Comparison of ENCODE assay signal across 8 mouse cellular contexts in genomic region chr12:108327889-108328491, GRCm38 (mm10). TPM values are rescaled to one million over a fixed set of nuclear protein-coding genes. Genes with fewer than 3 reads are reported as not detected.
DNase-seq lines count a peak whose midpoint lies in the region; ATAC-seq and TF ChIP-seq lines count a peak whose summit lies in the region.

No protein-coding gene starts in this region.

- H3K27me3 ChIP-seq in hindbrain, embryonic 13.5 days = peaks cover 40% of the 10 kb centered on the region
- H3K27me3 ChIP-seq in limb, embryonic 10.5 days (ENCODE audit: low read depth, poor library complexity, severe bottlenecking) = peaks cover 80% of the 10 kb centered on the region

- no peak for TF ChIP-seq CTCF in olfactory bulb, adult 2 months (IDR thresholded peaks at IDR 0.05; ENCODE audit: insufficient read depth, low read depth, low read length)

- H3K4me2 ChIP-seq in hindbrain, embryonic 13.5 days = peak overlapping the region; percentile 74

- peak; percentile 51 for DNase-seq in adrenal gland, postnatal 10 days
- no peak for DNase-seq in adrenal gland, adult 18-20 months (ENCODE audit: low spot score in 2 of 2)
- DNase-seq in thymus, postnatal 0 days (ENCODE audit: low spot score) = peak; percentile 13
- DNase-seq in thymus, postnatal 25 days = no peak
- peak; percentile 61 for DNase-seq in limb, embryonic 10.5 days (ENCODE audit: low spot score)

- peak overlapping the region; percentile 71 for H3K9ac ChIP-seq in hindbrain, embryonic 13.5 days

- H3K4me3 ChIP-seq in hindbrain, embryonic 13.5 days = peak overlapping the region; percentile 46
- H3K4me3 ChIP-seq in limb, embryonic 10.5 days = peak overlapping the region; percentile 50
- peak overlapping the region; percentile 46 for H3K4me3 ChIP-seq in olfactory bulb, adult 2 months (ENCODE audit: insufficient read depth, low read depth, low read length)

- H3K36me3 ChIP-seq in hindbrain, embryonic 13.5 days = no peaks in the 10 kb centered on the region
- H3K36me3 ChIP-seq in limb, embryonic 10.5 days = no peaks in the 10 kb centered on the region

- no peaks in the 10 kb centered on the region for H3K9me3 ChIP-seq in hindbrain, embryonic 13.5 days
- no peaks in the 10 kb centered on the region for H3K9me3 ChIP-seq in limb, embryonic 10.5 days (replicated peaks)

- H3K4me1 ChIP-seq in hindbrain, embryonic 13.5 days (replicated peaks) = peaks cover 30% of the 10 kb centered on the region
- peaks cover 18% of the 10 kb centered on the region for H3K4me1 ChIP-seq in limb, embryonic 10.5 days
- H3K4me1 ChIP-seq in olfactory bulb, adult 2 months (ENCODE audit: control insufficient read depth, insufficient read depth, low read length) = peaks cover 21% of the 10 kb centered on the region

- 0 out of 2 replicates have a peak, but pooled peaks have one; percentile 29 for TF ChIP-seq POLR2A in olfactory bulb, adult 2 months (IDR thresholded peaks at IDR 0.05; ENCODE audit: insufficient read depth, low read depth, low read length)

- ATAC-seq in hindbrain, embryonic 13.5 days (ENCODE audit: low FRiP score) = peak; percentile 63
- ATAC-seq in activated CD4-positive, CD25-positive, alpha-beta regulatory T cell, adult 4 months = no peak

- H3K27ac ChIP-seq in hindbrain, embryonic 13.5 days = peak overlapping the region; percentile 23; the same call in 1 of the 2 replicates
- peak overlapping the region; percentile 54 for H3K27ac ChIP-seq in limb, embryonic 10.5 days
- no peak overlapping the region for H3K27ac ChIP-seq in olfactory bulb, adult 2 months (ENCODE audit: insufficient read depth, low read depth, low read length)

- WGBS in hindbrain, embryonic 13.5 days = 2% methylated on average over 65 of the region's 66 CpGs
- WGBS in limb, embryonic 10.5 days = 2% methylated on average over 63 of the region's 66 CpGs
- 22% methylated on average over 66 of the region's 66 CpGs for WGBS in olfactory bulb, adult 2 months

RNA-seq across cellular contexts. Expression of gene Cyp46a1, which starts 6.2 kb away (rescaled TPM):
- total RNA-seq in adrenal gland, postnatal 10 days (2021) = 1 to 10 TPM; 1.6 to 2.2 TPM
- 1 to 10 TPM; 1.7 to 2.1 TPM for total RNA-seq in adrenal gland, adult 18-20 months (2021)
- polyA plus RNA-seq in thymus, postnatal 0 days (2015; fragmentation: Nextera tagmentation; extraction: Ambion mirVana) = 0.36 TPM in 1 of 2 replicates, not detected in the other
- polyA plus RNA-seq in hindbrain, embryonic 13.5 days (2015; fragmentation: Nextera tagmentation; extraction: Ambion mirVana) = 15.4 and 17.5 TPM in 2 replicates
- 1.9 and 2.0 TPM in 2 replicates for polyA plus RNA-seq in limb, embryonic 10.5 days (2016; fragmentation: Nextera tagmentation; extraction: Ambion mirVana)
- not detected in 2 replicates for polyA plus RNA-seq in olfactory bulb, adult 2 months (2012; ENCODE audit: insufficient read depth, insufficient read length, low replicate concordance, missing spikeins)
- not detected for polyA plus RNA-seq in activated CD4-positive, CD25-positive, alpha-beta regulatory T cell, adult 4 months (2017; shearing (Covaris generic))

RNA-seq across cellular contexts. Expression of gene Hhipl1, which starts 21.9 kb away (rescaled TPM):
- total RNA-seq in adrenal gland, postnatal 10 days (2021) = 1 to 10 TPM in 1 of 2 experiments, under 1 TPM in 1; 0.96 to 1.1 TPM
- total RNA-seq in adrenal gland, adult 18-20 months (2021) = 1 to 10 TPM in 1 of 2 experiments, under 1 TPM in 1; 0.89 to 1.4 TPM
- polyA plus RNA-seq in thymus, postnatal 0 days (2015; fragmentation: Nextera tagmentation; extraction: Ambion mirVana) = 0.05 TPM in 2 replicates
- polyA plus RNA-seq in hindbrain, embryonic 13.5 days (2015; fragmentation: Nextera tagmentation; extraction: Ambion mirVana) = 1.5 and 1.6 TPM in 2 replicates
- 0.06 and 0.21 TPM in 2 replicates for polyA plus RNA-seq in limb, embryonic 10.5 days (2016; fragmentation: Nextera tagmentation; extraction: Ambion mirVana)
- not detected in 2 replicates for polyA plus RNA-seq in olfactory bulb, adult 2 months (2012; ENCODE audit: insufficient read depth, insufficient read length, low replicate concordance, missing spikeins)
- under 1 TPM in 1 of 2 experiments, not detected in 1; 0.08 TPM for polyA plus RNA-seq in activated CD4-positive, CD25-positive, alpha-beta regulatory T cell, adult 4 months (2017; shearing (Covaris generic))

RNA-seq across cellular contexts. Expression of gene Eml1, which starts 42.8 kb away (rescaled TPM):
- total RNA-seq in adrenal gland, postnatal 10 days (2021) = 10 to 100 TPM; 32.8 to 36.7 TPM
- total RNA-seq in adrenal gland, adult 18-20 months (2021) = 10 to 100 TPM; 19.7 to 19.9 TPM
- polyA plus RNA-seq in thymus, postnatal 0 days (2015; fragmentation: Nextera tagmentation; extraction: Ambion mirVana) = 3.7 and 3.9 TPM in 2 replicates
- 58.7 and 61.9 TPM in 2 replicates for polyA plus RNA-seq in hindbrain, embryonic 13.5 days (2015; fragmentation: Nextera tagmentation; extraction: Ambion mirVana)
- 47.1 and 64.7 TPM in 2 replicates for polyA plus RNA-seq in limb, embryonic 10.5 days (2016; fragmentation: Nextera tagmentation; extraction: Ambion mirVana)
- polyA plus RNA-seq in olfactory bulb, adult 2 months (2012; ENCODE audit: insufficient read depth, insufficient read length, low replicate concordance, missing spikeins) = not detected in 2 replicates
- polyA plus RNA-seq in activated CD4-positive, CD25-positive, alpha-beta regulatory T cell, adult 4 months (2017; shearing (Covaris generic)) = under 1 TPM in 1 of 2 experiments, not detected in 1; 0.38 TPM

RNA-seq across cellular contexts. Expression of gene Ccdc85c, which starts 52.8 kb away (rescaled TPM):
- 10 to 100 TPM; 19.8 to 22.1 TPM for total RNA-seq in adrenal gland, postnatal 10 days (2021)
- total RNA-seq in adrenal gland, adult 18-20 months (2021) = 10 to 100 TPM; 21.3 to 22.9 TPM
- 11.3 and 13.6 TPM in 2 replicates for polyA plus RNA-seq in thymus, postnatal 0 days (2015; fragmentation: Nextera tagmentation; extraction: Ambion mirVana)
- polyA plus RNA-seq in hindbrain, embryonic 13.5 days (2015; fragmentation: Nextera tagmentation; extraction: Ambion mirVana) = 17.3 and 17.7 TPM in 2 replicates
- 5.4 and 6.2 TPM in 2 replicates for polyA plus RNA-seq in limb, embryonic 10.5 days (2016; fragmentation: Nextera tagmentation; extraction: Ambion mirVana)
- not detected in 2 replicates for polyA plus RNA-seq in olfactory bulb, adult 2 months (2012; ENCODE audit: insufficient read depth, insufficient read length, low replicate concordance, missing spikeins)
- polyA plus RNA-seq in activated CD4-positive, CD25-positive, alpha-beta regulatory T cell, adult 4 months (2017; shearing (Covaris generic)) = under 1 TPM; 0.25 to 0.42 TPM

Comparison
In these comparisons a context has a peak if more than half of its experiments do, and no peak if none do; other contexts are left out.
1. DNase-seq: peak in adrenal gland, postnatal 10 days (single experiment), thymus, postnatal 0 days (single experiment) and limb, embryonic 10.5 days (single experiment); none in adrenal gland, adult 18-20 months (0 of 2) and thymus, postnatal 25 days (single experiment).
2. Peak in every context shown above with its lines, with median percentiles within 50 percentile points of each other: H3K4me3 ChIP-seq.